Mouse (Mus musculus) lung, postnatal 4 days (tissue): ENCODE data around the gene Mtnr1b.

Experiments
- DNase-seq, 2 experiments: peaks; one replicate each; pipeline ENCODE4 v3.0.0; 2021

Mtnr1b gene

DNA sequence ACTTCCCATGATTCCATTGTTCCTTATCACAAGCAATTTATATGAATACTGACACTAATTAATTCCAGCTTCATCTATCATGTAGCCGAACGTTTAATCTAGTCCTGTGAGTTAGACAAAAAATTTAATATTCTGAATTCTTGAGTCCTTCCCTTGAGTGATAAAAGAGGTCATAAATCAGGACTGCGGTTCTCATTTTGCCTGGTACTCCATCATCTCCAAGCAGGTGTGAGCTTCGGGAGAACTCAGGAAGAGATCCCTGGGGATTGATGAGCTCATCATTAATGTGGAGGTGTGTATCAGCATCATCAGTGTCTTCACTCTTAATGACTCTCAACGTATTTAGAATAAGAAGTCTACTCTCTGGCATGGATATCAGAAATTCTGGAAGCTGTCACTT lies 74.0 kb downstream of the Mtnr1b start:
- DNase-seq = no peak

DNA sequence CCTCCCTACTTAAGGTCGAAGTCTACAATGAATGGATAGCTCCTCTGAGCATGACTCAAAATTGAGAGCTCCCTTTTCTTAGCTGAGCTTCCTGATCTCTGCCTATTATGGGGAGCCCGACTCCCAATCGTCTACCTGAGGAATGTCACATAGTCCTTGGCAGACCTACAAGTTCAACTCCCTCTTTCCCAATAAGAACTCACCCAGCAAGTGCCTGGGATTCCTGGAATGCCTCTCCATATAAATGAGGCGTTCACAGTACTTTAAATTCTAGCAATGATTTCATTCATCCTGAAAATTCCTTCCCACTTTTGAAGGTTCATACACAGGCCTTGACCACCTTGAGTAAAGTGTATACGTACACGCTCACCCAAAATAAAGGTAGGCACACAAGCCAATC lies 79.9 kb downstream of the Mtnr1b start:
- DNase-seq = no peak

DNA sequence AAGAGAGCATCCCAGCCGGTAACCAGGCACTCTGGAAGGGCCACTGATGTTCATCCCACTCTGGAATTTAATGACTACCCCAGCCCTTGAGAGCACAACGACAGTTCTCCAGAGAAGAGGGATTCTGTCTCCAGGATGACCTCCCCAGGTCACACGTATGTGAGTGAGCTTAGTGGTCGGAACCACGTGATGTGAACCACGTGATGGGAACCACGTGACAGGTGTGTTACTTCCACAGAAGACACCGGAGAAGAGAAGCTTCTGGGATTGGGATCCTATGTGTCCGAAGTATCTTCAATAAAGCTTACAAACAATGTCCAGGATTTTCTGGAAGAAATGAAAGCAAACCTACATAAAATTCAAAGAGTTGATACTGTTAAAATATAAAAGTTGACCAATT lies 82.3 kb downstream of the Mtnr1b start:
- no peak for DNase-seq

DNA sequence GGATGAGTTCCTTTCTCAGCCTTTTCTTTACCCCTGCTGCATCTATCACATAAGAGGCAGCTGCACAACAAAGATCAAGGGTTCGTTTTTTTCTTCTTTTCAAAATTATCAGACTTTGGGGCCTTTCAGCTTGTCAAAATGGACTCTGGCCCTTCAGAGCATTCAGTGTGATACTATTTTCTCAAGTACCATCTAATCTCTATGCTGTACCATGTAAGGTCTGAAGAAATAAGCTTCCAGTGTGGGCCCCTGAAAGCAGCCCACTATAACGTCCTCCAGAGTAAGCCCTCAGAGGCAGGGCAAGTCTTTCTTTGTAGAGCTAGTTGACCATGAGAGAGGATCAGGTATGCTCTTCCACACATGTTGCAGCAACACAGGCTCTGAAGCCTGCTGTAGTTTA lies 87.7 kb downstream of the Mtnr1b start:
- no peak for DNase-seq

DNA sequence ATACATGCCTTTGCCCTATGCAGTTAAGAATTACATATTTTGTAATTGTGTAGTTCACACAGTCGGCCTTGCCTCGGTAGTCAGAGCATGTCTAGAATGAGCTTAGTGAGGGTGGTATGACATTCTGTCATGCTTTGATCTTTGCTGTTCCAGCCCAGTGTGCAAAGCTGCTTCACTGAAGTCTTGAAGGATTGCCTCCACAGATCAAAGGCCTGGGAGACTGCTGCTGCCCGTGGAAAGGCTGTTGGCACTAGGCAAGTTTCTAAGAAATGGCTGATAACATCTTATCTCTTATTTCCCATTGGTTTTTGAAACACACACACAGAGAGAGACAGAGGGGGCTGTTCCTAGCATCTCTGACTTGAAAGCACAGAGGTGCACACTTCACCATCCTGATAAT lies 88.2 kb downstream of the Mtnr1b start:
- no peak for DNase-seq

DNA sequence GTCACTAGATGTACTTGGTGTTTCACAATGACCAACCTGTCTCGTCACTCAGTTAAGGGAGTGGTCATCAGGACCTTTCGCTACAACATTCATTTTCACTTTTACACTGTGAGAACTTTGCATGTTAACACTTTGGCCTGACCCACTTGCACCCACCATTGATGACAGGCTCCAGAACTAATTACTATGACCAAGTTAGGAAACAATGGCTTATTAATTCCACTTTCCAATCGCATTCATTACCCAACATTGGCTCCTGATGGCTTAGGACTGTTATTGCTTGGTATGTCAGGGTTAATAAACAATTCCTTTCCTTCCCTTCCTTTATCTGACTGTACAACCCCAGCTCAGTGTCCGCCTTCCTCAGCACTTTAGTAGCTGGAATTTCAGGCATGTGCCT lies 92.4 kb downstream of the Mtnr1b start:
- DNase-seq = no peak

DNA sequence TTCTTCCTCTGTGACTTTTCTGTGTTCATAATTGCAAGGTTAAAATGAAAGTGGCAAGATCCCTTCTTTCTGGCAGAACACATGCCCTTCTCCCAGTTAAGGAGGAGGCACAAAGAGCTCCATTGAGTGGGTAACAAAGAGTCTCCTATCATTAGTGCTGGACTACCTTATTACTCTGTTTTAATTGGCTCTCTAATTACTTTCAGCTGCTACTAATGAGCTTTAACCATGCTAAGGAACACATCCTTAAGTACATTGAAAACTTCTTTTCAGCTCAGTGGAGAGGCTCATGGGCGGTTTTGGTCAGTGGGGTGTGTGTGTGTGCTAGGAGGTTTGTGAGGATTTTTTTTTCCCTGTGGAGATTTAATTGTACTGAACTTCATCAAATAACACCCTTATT lies 99.4 kb downstream of the Mtnr1b start:
- DNase-seq = no peak
